Mouse (Mus musculus) neural tube, postnatal 0 days (tissue): ENCODE measurements around the gene Slc4a7. TPM values are rescaled to one million over a fixed set of nuclear protein-coding genes. Genes with fewer than 3 reads are reported as not detected.

Experiments used
- polyA plus RNA-seq: library from polyadenylated mRNA; unstranded; fragments of >200 nt; fragmentation: Nextera tagmentation; extraction: Ambion mirVana; gene quantifications from 2 replicates; pipeline ENCODE4 v1.2.1, GENCODE M21; 2015

Slc4a7 gene
- 17.5 and 17.7 TPM in 2 replicates for polyA plus RNA-seq

DNA sequence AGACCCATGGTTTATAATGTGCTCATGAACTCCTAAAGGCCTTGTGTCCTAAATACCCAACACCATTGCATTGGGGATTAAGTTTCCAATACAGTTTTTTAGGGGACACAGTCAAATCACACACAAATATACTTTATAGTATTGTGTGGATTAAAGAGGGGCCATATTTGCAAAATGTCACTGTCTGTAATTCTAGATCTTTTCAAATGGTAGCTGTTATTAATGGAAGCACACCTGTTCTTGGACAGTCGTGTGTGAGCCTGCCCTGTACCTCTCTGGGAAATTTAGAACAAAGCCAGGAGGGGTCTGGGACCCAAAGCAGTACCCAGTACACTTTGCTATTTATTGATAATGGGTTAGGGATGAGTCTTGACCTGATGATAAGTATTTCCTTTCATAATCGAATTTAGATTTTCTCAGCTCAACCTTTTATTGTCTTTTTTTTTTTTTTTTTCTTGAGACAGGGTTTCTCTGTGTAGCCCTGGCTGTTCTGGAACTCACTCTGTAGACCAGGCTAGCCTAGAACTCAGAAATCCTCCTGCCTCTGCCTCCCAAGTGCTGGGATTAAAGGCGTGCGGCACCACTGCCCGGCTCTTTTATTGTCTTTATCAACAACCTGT is at the start of gene Slc4a7:
Slc4a7 (plus strand) TSS at position 570 of the 620 bp plus-strand sequence.

DNA sequence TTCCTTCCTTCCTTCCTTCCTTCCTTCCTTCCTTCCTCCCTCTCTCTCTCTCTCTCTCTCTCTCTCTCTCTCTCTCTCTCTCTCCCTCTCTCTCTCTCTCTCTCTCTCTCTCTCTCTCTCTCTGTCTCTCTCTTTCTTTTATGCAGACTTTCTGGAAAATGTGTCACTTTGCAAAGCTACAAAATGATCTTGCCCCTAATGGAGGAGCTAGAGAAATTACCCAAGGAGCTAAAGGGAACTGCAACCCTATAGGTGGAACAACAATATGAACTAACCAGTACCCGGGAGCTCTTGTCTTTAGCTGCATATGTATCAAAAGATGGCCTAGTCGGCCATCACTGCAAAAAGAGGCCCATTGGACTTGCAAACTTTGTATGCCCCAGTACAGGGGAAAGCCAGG is 101.0 kb downstream of the Slc4a7 start, which contains the start of gene Nek10:
Nek10 (plus strand) TSS at position 301 of the 400 bp plus-strand sequence.

Other genes with a start within 250 kb of the Slc4a7 start
- 0.08 and 0.15 TPM in 2 replicates for gene Nek10, start 101.1 kb downstream of the Slc4a7 start, polyA plus RNA-seq